Mouse (Mus musculus) testis, adult 2 months (tissue): ENCODE data around the gene Gdf7.

Experiments used
- CTCF ChIP-seq: fragments of 200-500 bp; IDR thresholded peaks from 2 replicates; pipeline ENCODE4 v1.5.1; 2012; ENCODE audit warnings: low read depth, mild to moderate bottlenecking, inconsistent platforms, low read length, moderate library complexity; ENCODE audit not compliant: control insufficient read depth, insufficient read depth, insufficient replicate concordance
- POLR2A ChIP-seq: fragments of 200-500 bp; IDR thresholded peaks from 2 replicates; pipeline ENCODE4 v1.6.1; 2012; ENCODE audit warnings: low read depth, mild to moderate bottlenecking, inconsistent platforms, low read length, moderate library complexity; ENCODE audit not compliant: control insufficient read depth

GRCm38 (mm10) chr12:8329236-8329635 is 27.5 kb upstream of the Gdf7 start:
- TF ChIP-seq POLR2A = no peak
- no peak for TF ChIP-seq CTCF
